ENCODE assay signal across 27 mouse cellular contexts in the genomic region with DNA sequence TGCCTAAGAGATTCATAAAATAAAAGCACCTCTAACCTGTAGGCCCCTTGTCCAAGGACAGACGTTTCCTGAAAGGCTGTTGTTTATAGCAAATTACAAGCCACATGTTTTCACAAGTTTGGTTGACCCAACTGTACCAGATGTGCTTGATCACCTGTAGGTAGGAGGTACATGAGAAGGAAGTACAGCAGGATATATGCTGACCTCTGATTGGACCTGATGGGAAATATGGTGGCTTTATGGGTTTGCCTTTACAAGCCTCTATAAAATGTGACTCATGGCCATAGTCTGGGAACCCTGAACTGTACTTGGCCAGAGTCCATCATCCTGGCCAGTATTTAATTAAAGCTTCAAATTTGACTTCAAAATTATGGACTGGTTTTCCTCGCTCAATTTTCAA. TPM values are rescaled to one million over a fixed set of nuclear protein-coding genes. Genes with fewer than 3 reads are reported as not detected.
A peak's percentile ranks its signal among the peaks of the same experiment; 100 is the strongest.
DNase-seq lines count a peak whose midpoint lies in the region; ATAC-seq lines count a peak whose summit lies in the region.
"Had no signal": no experiment of that assay in that cellular context is flagged by ENCODE, and none has a peak within 500 bp of the region (broad histone marks: within the 10 kb centered on the region; RNA-seq: fewer than 3 reads in every experiment).

No protein-coding gene starts in this region.

- no peak overlapping the region for H3K4me3 ChIP-seq in kidney, embryonic 14.5 days (ENCODE audit: low read length)
- H3K4me3 ChIP-seq in limb, embryonic 12.5 days (replicated peaks): no peak overlapping the region
- no peak overlapping the region for H3K4me3 ChIP-seq in limb, embryonic 10.5 days
- H3K4me3 ChIP-seq in limb, embryonic 13.5 days: no peak overlapping the region
- H3K4me3 ChIP-seq in forebrain, embryonic 12.5 days (replicated peaks): no peak overlapping the region
- H3K4me3 ChIP-seq: embryonic facial prominence, embryonic 15.5 days; erythroblast, embryonic 14.5 days; forebrain, embryonic 10.5 days; forebrain, embryonic 15.5 days; heart, embryonic 10.5 days; hindbrain, embryonic 13.5 days had no signal

- ATAC-seq in kidney, embryonic 14.5 days (ENCODE audit: low FRiP score, low TSS enrichment): peak; percentile 49; the same call in 1 of the 2 replicates
- ATAC-seq in limb, embryonic 12.5 days (ENCODE audit: insufficient number of reproducible peaks, insufficient read depth, low FRiP score, low TSS enrichment, low read depth): peak; percentile 81
- peak; percentile 78 for ATAC-seq in limb, embryonic 13.5 days (ENCODE audit: low FRiP score, low read depth)
- no peak for ATAC-seq in forebrain, embryonic 12.5 days (ENCODE audit: low FRiP score)
- ATAC-seq: activated CD4-positive, CD25-positive, alpha-beta regulatory T cell, adult 4 months; forebrain, embryonic 15.5 days; Patski had no signal

- H3K9ac ChIP-seq in kidney, embryonic 14.5 days (ENCODE audit: low read depth, low read length): no peak overlapping the region
- H3K9ac ChIP-seq in limb, embryonic 12.5 days (replicated peaks): no peak overlapping the region
- H3K9ac ChIP-seq in limb, embryonic 13.5 days: no peak overlapping the region
- no peak overlapping the region for H3K9ac ChIP-seq in forebrain, embryonic 12.5 days
- H3K9ac ChIP-seq: embryonic facial prominence, embryonic 15.5 days; forebrain, embryonic 15.5 days; hindbrain, embryonic 13.5 days had no signal

- no peaks in the 10 kb centered on the region for H3K4me1 ChIP-seq in kidney, embryonic 14.5 days (ENCODE audit: control insufficient read depth, insufficient read depth, low read length)
- H3K4me1 ChIP-seq in limb, embryonic 12.5 days (replicated peaks): peaks cover 6% of the 10 kb centered on the region; the same call in 1 of the 2 replicates
- H3K4me1 ChIP-seq in limb, embryonic 10.5 days: no peaks in the 10 kb centered on the region
- H3K4me1 ChIP-seq in limb, embryonic 13.5 days: peaks cover 12% of the 10 kb centered on the region
- no peaks in the 10 kb centered on the region for H3K4me1 ChIP-seq in forebrain, embryonic 12.5 days
- H3K4me1 ChIP-seq: embryonic facial prominence, embryonic 15.5 days; forebrain, embryonic 10.5 days; forebrain, embryonic 15.5 days; heart, embryonic 10.5 days; hindbrain, embryonic 13.5 days had no signal

- intact Hi-C loops in left cerebral cortex, postnatal 4 days (cut with DNase I): no loop called here

- no peaks in the 10 kb centered on the region for H3K36me3 ChIP-seq in kidney, embryonic 14.5 days (ENCODE audit: control insufficient read depth, insufficient read depth, low read length)
- no peaks in the 10 kb centered on the region for H3K36me3 ChIP-seq in limb, embryonic 12.5 days
- H3K36me3 ChIP-seq in limb, embryonic 10.5 days: no peaks in the 10 kb centered on the region
- H3K36me3 ChIP-seq in limb, embryonic 13.5 days: no peaks in the 10 kb centered on the region
- H3K36me3 ChIP-seq in forebrain, embryonic 12.5 days (replicated peaks): no peaks in the 10 kb centered on the region
- H3K36me3 ChIP-seq: embryonic facial prominence, embryonic 15.5 days; forebrain, embryonic 10.5 days; forebrain, embryonic 15.5 days; heart, embryonic 10.5 days; hindbrain, embryonic 13.5 days had no signal

- WGBS in kidney, embryonic 14.5 days: 43% methylated on average over 2 of the region's 2 CpGs
- WGBS in limb, embryonic 12.5 days: 41% methylated on average over 2 of the region's 2 CpGs
- WGBS in limb, embryonic 10.5 days: 76% methylated on average over 2 of the region's 2 CpGs
- 26% methylated on average over 2 of the region's 2 CpGs for WGBS in limb, embryonic 13.5 days
- WGBS in forebrain, embryonic 12.5 days: 75% methylated on average over 2 of the region's 2 CpGs

- DNase-seq in kidney, postnatal 14 days: no peak
- DNase-seq in limb, embryonic 10.5 days (ENCODE audit: low spot score): no peak
- DNase-seq in left cerebral cortex, postnatal 4 days: no peak
- DNase-seq: adrenal gland, postnatal 14 days; cerebellum, adult 18-20 months; cerebellum, adult 9-11 months; gastrocnemius, postnatal 36 days; heart, adult 18-20 months; heart, postnatal 14 days had no signal

- no peaks in the 10 kb centered on the region for H3K27me3 ChIP-seq in kidney, embryonic 14.5 days (ENCODE audit: control insufficient read depth, insufficient read depth, low read length)
- no peaks in the 10 kb centered on the region; the same call in 1 of the 2 replicates for H3K27me3 ChIP-seq in limb, embryonic 12.5 days
- no peaks in the 10 kb centered on the region for H3K27me3 ChIP-seq in limb, embryonic 10.5 days (ENCODE audit: low read depth, poor library complexity, severe bottlenecking)
- H3K27me3 ChIP-seq in limb, embryonic 13.5 days: 0 out of 2 replicates have a peak, but pooled peaks cover 3% of the 10 kb centered on the region
- no peaks in the 10 kb centered on the region for H3K27me3 ChIP-seq in forebrain, embryonic 12.5 days
- H3K27me3 ChIP-seq: embryonic facial prominence, embryonic 15.5 days; forebrain, embryonic 15.5 days; hindbrain, embryonic 13.5 days had no signal

- H3K9me3 ChIP-seq in kidney, embryonic 14.5 days (ENCODE audit: control insufficient read depth, low read length): no peaks in the 10 kb centered on the region
- no peaks in the 10 kb centered on the region for H3K9me3 ChIP-seq in limb, embryonic 12.5 days
- no peaks in the 10 kb centered on the region for H3K9me3 ChIP-seq in limb, embryonic 10.5 days (replicated peaks)
- H3K9me3 ChIP-seq in limb, embryonic 13.5 days: no peaks in the 10 kb centered on the region
- no peaks in the 10 kb centered on the region for H3K9me3 ChIP-seq in forebrain, embryonic 12.5 days
- H3K9me3 ChIP-seq: embryonic facial prominence, embryonic 15.5 days; forebrain, embryonic 10.5 days; forebrain, embryonic 15.5 days; heart, embryonic 10.5 days; hindbrain, embryonic 13.5 days had no signal

- no peak overlapping the region for H3K4me2 ChIP-seq in kidney, embryonic 14.5 days (replicated peaks; ENCODE audit: low read depth, low read length)
- H3K4me2 ChIP-seq in limb, embryonic 12.5 days: no peak overlapping the region
- no peak overlapping the region for H3K4me2 ChIP-seq in limb, embryonic 13.5 days (replicated peaks)
- H3K4me2 ChIP-seq in forebrain, embryonic 12.5 days: no peak overlapping the region
- H3K4me2 ChIP-seq: embryonic facial prominence, embryonic 15.5 days; forebrain, embryonic 15.5 days; hindbrain, embryonic 13.5 days had no signal

- no peak overlapping the region for H3K27ac ChIP-seq in kidney, embryonic 14.5 days (ENCODE audit: low read depth, low read length)
- H3K27ac ChIP-seq in limb, embryonic 12.5 days: no peak overlapping the region
- H3K27ac ChIP-seq in limb, embryonic 10.5 days: no peak overlapping the region
- H3K27ac ChIP-seq in limb, embryonic 13.5 days: no peak overlapping the region
- H3K27ac ChIP-seq in forebrain, embryonic 12.5 days: no peak overlapping the region
- H3K27ac ChIP-seq: embryonic facial prominence, embryonic 15.5 days; forebrain, embryonic 10.5 days; forebrain, embryonic 15.5 days; heart, embryonic 10.5 days; hindbrain, embryonic 13.5 days had no signal

RNA-seq across cellular contexts. Expression of gene Slc46a2, which starts 22.7 kb away (rescaled TPM):
- 0.07 TPM in 1 of 2 replicates, not detected in the other for polyA plus RNA-seq in kidney, embryonic 14.5 days (2014; fragmentation: Nextera tagmentation; extraction: Ambion mirVana)
- not detected in 2 replicates for polyA plus RNA-seq in limb, embryonic 12.5 days (2016; fragmentation: Nextera tagmentation; extraction: Ambion mirVana)
- not detected in 2 replicates for polyA plus RNA-seq in limb, embryonic 10.5 days (2016; fragmentation: Nextera tagmentation; extraction: Ambion mirVana)
- 0.06 TPM in 1 of 2 replicates, not detected in the other for polyA plus RNA-seq in limb, embryonic 13.5 days (2015; fragmentation: Nextera tagmentation; extraction: Ambion mirVana)
- not detected for total RNA-seq in left cerebral cortex, postnatal 4 days (2021)
- 0.06 TPM in 1 of 2 replicates, not detected in the other for polyA plus RNA-seq in forebrain, embryonic 12.5 days (2016; fragmentation: Nextera tagmentation; extraction: Ambion mirVana)
- total RNA-seq: adrenal gland, adult 18-20 months; adrenal gland, postnatal 14 days; CH12.LX; gastrocnemius, adult 8-10 months; hematopoietic stem cell, adult 5-6 weeks had no signal
- polyA plus RNA-seq: embryonic facial prominence, embryonic 11.5 days; erythroblast, embryonic 14.5 days; forebrain, embryonic 10.5 days; Patski had no signal

RNA-seq across cellular contexts. Expression of gene Mup4, which starts 23.0 kb away (rescaled TPM):
- polyA plus RNA-seq in kidney, embryonic 14.5 days (2014; fragmentation: Nextera tagmentation; extraction: Ambion mirVana): not detected in 2 replicates
- not detected in 2 replicates for polyA plus RNA-seq in limb, embryonic 12.5 days (2016; fragmentation: Nextera tagmentation; extraction: Ambion mirVana)
- not detected in 2 replicates for polyA plus RNA-seq in limb, embryonic 10.5 days (2016; fragmentation: Nextera tagmentation; extraction: Ambion mirVana)
- polyA plus RNA-seq in limb, embryonic 13.5 days (2015; fragmentation: Nextera tagmentation; extraction: Ambion mirVana): not detected in 2 replicates
- not detected for total RNA-seq in left cerebral cortex, postnatal 4 days (2021)
- not detected in 2 replicates for polyA plus RNA-seq in forebrain, embryonic 12.5 days (2016; fragmentation: Nextera tagmentation; extraction: Ambion mirVana)
- total RNA-seq: adrenal gland, adult 18-20 months; adrenal gland, postnatal 14 days; CH12.LX; gastrocnemius, adult 8-10 months; gastrocnemius, postnatal 36 days; heart, adult 18-20 months; heart, postnatal 14 days; hematopoietic stem cell, adult 5-6 weeks had no signal
- polyA plus RNA-seq: activated CD4-positive, CD25-positive, alpha-beta regulatory T cell, adult 4 months; embryonic facial prominence, embryonic 11.5 days; embryonic facial prominence, embryonic 15.5 days; erythroblast, embryonic 14.5 days; forebrain, embryonic 10.5 days; forebrain, embryonic 15.5 days; heart, embryonic 10.5 days; heart, embryonic 14.5 days; hindbrain, embryonic 13.5 days; Patski had no signal

RNA-seq across cellular contexts. Expression of gene Mup6, which starts 26.6 kb away (rescaled TPM):
- polyA plus RNA-seq in kidney, embryonic 14.5 days (2014; fragmentation: Nextera tagmentation; extraction: Ambion mirVana): not detected in 2 replicates
- not detected in 2 replicates for polyA plus RNA-seq in limb, embryonic 12.5 days (2016; fragmentation: Nextera tagmentation; extraction: Ambion mirVana)
- not detected in 2 replicates for polyA plus RNA-seq in limb, embryonic 10.5 days (2016; fragmentation: Nextera tagmentation; extraction: Ambion mirVana)
- polyA plus RNA-seq in limb, embryonic 13.5 days (2015; fragmentation: Nextera tagmentation; extraction: Ambion mirVana): not detected in 2 replicates
- not detected for total RNA-seq in left cerebral cortex, postnatal 4 days (2021)
- polyA plus RNA-seq in forebrain, embryonic 12.5 days (2016; fragmentation: Nextera tagmentation; extraction: Ambion mirVana): not detected in 2 replicates
- total RNA-seq: adrenal gland, adult 18-20 months; adrenal gland, postnatal 14 days; CH12.LX; gastrocnemius, adult 8-10 months; gastrocnemius, postnatal 36 days; heart, adult 18-20 months; heart, postnatal 14 days; hematopoietic stem cell, adult 5-6 weeks had no signal
- polyA plus RNA-seq: activated CD4-positive, CD25-positive, alpha-beta regulatory T cell, adult 4 months; embryonic facial prominence, embryonic 11.5 days; embryonic facial prominence, embryonic 15.5 days; erythroblast, embryonic 14.5 days; forebrain, embryonic 10.5 days; forebrain, embryonic 15.5 days; heart, embryonic 10.5 days; heart, embryonic 14.5 days; hindbrain, embryonic 13.5 days; Patski had no signal
